Mouse (Mus musculus) G1E-ER4 (cell line): ENCODE measurements around the gene Slc25a38. TPM values are rescaled to one million over a fixed set of nuclear protein-coding genes. Genes with fewer than 3 reads are reported as not detected.

ENCODE experiments used
- GATA1 ChIP-seq: IDR thresholded peaks from one replicate; pipeline ENCODE4 v1.8.0; 2012; ENCODE audit warnings: low read length, inconsistent platforms
- polyA plus RNA-seq: library from polyadenylated mRNA; stranded (reverse); fragments of >175 nt; gene quantifications from 2 replicates; pipeline ENCODE4 v1.2.3, GENCODE M21; 2012

Gene Slc25a38
- polyA plus RNA-seq = 70.4 and 90.9 TPM in 2 replicates

- TF ChIP-seq GATA1 = no peak
Measured at GRCm38 (mm10) chr9:120110211-120111018, at the start of gene Slc25a38. Slc25a38 (plus strand) TSS chr9:120110374.

DNA sequence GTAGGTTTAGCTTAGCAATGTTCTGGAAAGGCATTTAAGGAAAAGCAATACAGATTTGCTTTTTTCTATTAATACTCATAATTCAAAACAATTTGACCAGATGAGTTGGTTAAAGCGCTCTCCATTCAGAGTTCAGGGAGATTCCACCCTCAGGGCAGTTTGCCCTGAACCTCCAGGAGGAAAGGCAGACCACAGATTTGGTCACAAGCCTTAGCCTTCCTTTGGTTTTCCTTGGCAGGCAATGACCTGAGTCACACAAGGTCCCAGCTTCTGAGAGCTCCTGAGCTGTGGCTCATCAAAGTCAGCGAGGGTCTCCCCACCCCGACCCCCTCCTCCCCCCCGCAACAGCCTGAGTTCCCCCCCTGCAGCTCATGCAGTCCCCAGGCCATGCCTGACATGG lies 45.9 kb upstream of the Slc25a38 start:
- no peak for TF ChIP-seq GATA1

DNA sequence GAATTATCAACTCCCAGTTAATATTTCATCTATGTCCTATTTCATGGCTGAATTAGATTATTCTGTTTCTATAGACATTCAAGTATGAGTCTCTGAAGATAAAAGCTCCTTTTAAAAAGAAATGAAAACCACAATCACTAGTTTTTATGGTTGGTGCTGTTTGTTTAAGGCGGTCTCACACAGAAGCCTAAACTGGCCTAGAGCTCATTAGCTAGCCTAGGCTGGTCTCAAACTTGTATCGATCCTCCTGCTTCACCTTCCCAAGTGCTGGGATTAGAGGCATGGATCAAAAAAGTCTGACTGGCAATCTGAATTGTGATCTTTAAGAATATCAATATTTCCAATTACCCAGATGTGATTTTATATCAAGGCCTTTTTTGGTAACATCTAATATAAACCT lies 42.6 kb upstream of the Slc25a38 start:
- no peak for TF ChIP-seq GATA1

- no peak for TF ChIP-seq GATA1
Measured at GRCm38 (mm10) chr9:120068047-120068446, 42.1 kb upstream of the Slc25a38 start.

- no peak for TF ChIP-seq GATA1
Measured at GRCm38 (mm10) chr9:120069779-120070178, 40.4 kb upstream of the Slc25a38 start, which contains the start of gene Cx3cr1. Cx3cr1 (minus strand) TSS chr9:120069879.

GRCm38 (mm10) chr9:120071251-120071650 lies 38.9 kb upstream of the Slc25a38 start:
- TF ChIP-seq GATA1 = no peak

DNA sequence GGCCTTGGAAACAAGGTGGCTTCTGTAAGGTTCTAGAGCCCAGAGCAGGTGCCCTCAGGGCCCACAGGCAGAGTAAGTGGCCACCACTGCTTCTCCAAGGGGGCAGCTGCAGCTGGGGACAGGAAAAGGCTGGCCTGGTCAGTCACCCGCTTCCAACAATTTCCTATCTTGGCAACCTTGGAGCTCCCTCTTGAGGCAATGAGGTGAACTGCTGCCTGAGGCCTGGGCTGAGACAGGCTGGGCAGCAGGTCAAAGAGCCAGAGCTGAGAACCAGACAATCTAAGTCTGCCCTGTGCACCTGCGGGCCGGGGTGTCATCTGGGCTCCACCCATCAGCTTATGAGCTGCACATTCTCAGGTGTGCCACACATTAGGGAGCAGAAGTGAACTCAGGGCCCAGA lies 37.0 kb upstream of the Slc25a38 start:
- TF ChIP-seq GATA1 = no peak

DNA sequence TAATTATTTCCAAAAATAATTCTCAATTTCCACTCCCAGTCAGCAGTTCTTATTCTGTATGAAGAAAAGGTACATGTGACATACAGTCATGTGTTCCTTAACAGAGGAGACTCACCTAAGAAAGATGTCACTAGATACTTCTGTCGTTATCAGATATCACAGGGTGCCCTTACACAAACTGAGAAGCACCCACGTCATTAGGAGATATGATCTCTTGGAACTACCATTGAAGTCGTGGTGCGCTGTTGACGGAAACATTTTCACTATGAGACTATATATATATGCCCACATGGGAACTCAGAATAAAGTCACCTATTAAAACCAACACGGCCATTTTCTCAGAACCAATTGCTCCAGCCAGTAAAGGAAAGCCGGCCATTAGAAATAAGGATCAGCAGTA lies 35.7 kb upstream of the Slc25a38 start:
- no peak for TF ChIP-seq GATA1

DNA sequence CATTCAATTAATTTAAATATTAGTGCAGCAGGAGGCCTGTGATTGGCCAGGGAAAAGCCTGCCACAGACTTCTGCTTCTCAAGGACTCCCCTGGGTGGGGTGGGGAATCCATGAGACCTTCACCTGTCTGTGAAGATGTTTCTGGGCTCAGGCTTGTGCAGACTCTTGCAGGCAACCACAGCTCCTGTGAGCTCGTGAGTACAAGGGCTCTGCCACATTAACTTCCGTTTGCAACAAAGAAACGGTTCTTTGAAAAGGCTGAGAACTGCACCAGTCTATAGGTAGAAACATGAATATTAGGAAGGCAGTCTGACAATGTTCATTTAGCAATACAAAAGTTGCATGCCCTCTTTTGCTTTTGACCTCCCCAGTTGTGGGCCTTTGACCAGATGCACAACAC lies 31.9 kb upstream of the Slc25a38 start:
- no peak for TF ChIP-seq GATA1

DNA sequence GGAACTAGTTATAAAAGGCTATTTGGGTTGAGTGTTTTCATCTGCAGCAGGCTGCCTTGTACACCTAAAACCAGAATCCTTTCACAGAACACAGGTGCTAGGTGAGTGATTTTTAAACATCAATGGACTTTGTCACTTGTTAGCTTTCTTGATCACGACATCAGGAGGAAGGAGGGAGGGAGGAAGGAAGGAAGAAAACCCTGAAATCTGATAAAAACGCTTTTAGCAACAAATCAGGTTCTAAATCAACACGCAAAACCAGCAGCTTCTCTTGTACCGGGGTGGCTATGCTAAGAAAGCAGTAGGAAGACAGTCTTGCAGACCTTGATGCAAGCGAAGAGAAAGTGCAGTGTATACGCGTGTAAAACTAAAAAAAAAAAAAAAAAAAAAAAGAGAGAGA lies 30.3 kb upstream of the Slc25a38 start:
- TF ChIP-seq GATA1 = no peak

- TF ChIP-seq GATA1 = no peak
Measured at GRCm38 (mm10) chr9:120080546-120081108, 29.5 kb upstream of the Slc25a38 start.

DNA sequence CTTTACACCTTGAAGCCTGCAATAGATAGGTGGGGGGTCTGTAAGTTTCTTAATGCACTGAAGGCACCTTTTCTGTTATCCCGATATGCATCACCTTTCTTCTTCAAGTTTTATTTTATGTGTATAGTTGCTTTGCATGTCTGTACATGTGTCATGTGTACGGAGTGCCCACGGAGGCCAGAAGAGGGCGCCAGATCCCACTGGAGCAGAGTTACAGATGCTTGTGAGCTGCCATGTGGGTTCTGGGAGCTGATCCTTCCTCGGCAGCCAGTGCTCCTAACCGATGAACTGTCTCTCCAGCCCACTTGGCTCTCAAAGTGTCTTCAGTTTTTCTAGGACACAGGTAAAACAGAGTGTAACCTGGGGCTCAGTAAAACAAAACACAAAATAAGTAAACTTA lies 28.9 kb upstream of the Slc25a38 start:
- TF ChIP-seq GATA1 = no peak

DNA sequence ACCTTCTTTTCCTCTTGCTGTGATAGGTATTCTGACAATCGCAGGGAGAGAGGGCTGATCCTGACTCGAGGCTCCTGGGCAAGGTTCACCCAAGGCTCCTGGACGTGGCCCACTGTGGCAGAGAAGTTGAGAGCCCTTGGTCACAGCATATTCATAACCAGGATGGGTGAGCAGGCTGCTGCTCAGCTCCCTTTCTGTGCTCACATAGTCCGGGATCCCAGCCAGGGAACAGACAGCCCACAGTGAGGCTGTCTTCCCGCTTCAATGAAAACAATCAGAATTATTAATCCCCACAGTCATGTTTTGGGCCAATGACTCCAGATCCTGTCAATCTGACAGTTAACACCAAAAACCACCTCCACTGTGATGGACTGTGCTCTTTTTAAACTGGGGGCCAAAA lies 28.2 kb upstream of the Slc25a38 start:
- no peak for TF ChIP-seq GATA1

GRCm38 (mm10) chr9:120082691-120083090 lies 27.5 kb upstream of the Slc25a38 start:
- no peak for TF ChIP-seq GATA1

GRCm38 (mm10) chr9:120083158-120083894 lies 26.8 kb upstream of the Slc25a38 start:
- TF ChIP-seq GATA1 = no peak

- no peak for TF ChIP-seq GATA1
Measured at GRCm38 (mm10) chr9:120084406-120084805, 25.8 kb upstream of the Slc25a38 start.
